Mouse (Mus musculus): Measurements from ENCODE around the gene Rhot2.

Gene Rhot2

DNA sequence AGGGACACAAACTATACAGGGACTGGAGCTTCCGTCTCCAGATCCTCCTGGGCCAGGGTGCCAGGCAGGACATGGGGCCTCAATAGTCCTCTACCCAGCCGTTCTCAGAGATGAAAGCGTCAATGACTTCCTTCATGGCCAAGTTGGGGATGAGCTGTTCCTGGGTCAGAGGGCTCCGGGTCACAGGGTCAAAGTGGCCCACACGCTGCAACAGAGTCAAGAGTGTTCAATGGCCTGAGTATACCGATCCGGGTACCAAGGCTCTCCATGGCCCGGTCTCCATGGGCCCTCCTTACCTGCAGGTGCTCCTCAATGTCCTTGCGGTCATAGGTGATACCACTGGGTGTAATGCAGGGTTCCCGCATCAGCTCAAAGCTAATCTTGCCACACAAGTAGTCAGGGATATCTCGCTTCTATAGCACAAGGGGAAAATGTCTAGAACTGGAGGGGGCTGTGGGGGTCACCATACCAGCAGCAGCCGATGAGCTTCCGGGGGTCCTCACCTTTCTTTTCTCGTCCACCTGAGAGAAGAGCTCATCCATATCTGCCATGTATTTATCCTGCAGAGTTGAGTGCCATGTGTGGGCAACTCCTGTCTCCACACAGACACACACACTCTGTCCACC lies 13.7 kb downstream of the Rhot2 start:
- intact Hi-C loops (cut with DNase I) = no loop called here

DNA sequence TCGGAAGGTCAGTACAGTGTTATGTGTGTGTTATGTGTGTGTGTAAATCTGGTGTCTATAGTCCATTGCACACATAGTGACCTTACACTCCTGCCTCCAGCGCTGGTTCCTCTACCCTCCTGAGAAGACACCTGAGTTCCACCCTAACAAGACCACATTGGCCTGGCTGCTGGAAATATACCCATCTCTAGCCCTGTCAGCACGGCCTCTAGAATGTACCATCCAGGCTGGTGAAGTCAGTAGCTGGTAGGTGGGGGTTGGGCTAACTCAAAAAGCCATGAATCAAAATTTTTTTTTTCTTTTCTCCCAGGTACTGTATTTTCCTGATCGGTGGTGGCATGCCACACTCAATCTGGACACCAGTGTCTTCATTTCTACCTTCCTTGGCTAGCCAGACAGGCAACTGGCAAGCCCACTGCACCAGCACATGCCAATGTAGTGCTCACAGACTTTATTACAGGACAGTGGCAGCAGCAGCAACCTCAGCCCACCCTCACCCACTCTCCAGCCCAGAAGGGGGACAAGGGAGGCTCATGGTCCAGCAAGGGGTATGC lies 14.4 kb downstream of the Rhot2 start:
- intact Hi-C loops (cut with DNase I) = no loop called here

DNA sequence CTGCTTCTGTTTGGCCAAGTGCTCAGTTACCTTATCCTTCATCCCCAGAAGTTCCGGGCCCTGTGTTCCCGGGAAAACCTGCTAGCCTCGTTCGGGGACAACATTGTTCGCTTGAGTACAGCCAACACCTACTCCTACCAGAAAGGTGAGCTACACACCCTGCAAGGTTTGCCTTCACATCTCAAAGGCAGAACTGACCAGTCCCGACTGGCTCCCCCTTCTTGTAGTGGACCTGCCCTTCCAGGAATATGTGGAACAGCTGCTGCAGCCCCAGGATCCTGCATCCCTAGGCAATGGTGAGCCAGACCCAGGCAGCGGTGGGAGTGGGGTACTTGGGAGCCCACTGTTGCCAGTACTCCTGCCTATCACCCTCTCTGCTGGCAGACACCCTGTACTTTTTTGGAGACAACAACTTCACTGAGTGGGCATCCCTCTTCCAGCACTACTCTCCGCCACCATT lies 15.1 kb downstream of the Rhot2 start:
- intact Hi-C loops (cut with DNase I) = no loop called here

DNA sequence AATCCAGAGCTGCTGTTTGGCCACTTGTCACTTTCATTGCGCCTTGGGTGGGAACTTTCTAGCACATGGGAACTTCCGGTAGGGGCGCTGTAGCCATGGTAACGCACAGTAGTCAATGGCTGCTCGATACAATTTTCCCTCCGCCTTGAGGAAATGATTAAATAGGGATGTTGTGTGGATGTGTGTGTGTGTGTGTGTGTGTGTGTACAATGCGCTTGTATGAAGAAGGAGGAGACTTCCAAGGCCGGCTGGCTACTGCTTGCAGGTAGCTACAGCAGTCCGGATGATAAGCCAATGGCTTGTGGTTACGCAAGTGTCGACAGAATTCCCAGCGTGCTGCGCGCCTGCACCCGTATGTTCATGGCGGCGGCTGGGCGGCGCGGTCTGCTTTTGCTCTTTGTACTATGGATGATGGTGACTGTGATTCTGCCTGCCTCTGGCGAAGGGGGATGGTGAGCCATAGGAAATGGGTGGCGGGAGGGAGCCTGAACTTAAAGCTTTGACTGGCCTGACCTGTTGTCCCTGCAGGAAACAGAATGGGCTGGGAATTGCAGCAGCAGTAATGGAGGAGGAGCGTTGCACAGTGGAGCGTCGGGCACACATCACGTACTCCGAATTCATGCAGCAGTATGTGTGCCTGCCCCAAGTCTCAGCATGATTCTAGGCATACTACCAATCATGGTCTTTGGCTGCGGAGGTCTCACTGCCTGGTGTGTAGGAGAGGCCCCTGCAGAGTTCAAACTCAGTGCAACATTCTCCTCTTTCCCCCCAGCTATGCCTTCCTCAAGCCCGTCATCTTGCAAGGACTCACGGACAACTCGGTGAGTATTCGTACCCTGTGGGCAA lies 15.7 kb downstream of the Rhot2 start, which contains the start of gene Jmjd8:
Gene Jmjd8, plus strand, starts transcription at position 156 of the 846 bp plus-strand sequence.
- intact Hi-C loops (cut with DNase I) = no loop called here

DNA sequence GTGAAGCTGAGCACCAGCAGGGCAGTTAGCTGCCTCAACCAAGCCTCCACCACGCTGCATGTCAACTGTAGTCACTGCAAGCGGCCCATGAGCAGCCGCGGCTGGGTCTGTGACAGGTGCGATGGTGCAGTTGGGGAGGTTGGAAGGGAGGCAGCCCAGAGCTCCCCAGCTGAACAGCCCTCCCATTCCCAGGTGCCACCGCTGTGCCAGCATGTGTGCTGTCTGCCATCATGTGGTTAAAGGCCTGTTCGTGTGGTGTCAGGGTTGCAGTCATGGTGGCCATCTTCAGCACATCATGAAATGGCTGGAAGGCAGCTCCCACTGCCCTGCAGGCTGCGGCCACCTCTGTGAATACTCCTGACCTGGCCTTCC lies 16.4 kb downstream of the Rhot2 start:
- intact Hi-C loops (cut with DNase I) = no loop called here

DNA sequence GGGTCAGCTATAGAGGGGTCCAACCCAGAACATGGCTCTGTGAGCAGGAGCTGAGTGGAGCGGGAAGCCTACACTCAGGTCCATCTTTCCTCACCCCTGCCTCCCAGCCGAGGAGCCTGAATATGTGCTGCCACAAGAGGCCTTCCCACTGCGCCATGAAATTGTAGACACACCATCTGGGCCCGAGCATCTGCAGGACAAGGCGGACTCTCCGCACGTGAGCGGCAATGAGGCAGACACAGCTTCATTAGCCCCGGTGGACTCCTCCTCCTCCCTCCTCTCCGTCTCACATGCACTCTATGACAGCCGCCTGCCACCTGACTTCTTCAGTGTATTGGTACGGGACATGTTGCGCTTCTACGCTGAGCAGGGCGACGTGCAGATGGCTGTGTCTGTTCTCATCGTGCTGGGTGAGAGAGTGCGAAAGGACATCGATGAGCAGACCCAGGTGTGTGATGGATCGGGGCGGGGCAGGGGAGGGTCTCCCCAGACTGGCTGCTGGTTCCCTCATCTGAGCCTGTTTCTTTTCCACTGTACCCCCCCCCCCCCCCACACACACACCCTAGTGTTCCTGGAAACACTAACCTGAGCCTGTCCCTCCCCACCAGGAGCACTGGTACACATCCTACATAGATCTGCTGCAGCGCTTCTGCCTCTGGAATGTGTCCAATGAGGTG lies 17.0 kb downstream of the Rhot2 start:
- intact Hi-C loops (cut with DNase I) = no loop called here

DNA sequence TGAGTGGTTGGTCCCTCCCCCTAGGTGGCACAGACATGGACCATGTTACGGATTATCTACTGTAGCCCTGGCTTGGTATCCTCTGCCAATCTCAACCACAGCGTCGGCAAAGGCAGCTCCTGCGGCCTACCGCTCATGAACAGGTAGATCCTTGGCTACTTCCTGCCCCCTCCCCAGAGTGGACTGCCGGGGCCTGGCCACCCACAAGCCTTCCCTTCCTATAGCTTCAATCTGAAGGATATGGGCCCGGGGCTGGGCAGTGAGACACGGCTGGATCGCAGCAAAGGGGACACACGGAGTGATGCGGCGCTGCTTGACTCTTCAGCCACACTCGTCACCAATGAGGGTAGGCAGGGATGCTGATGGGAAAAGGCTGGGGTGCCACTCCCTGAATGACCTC lies 17.6 kb downstream of the Rhot2 start:
- intact Hi-C loops (cut with DNase I) = no loop called here

DNA sequence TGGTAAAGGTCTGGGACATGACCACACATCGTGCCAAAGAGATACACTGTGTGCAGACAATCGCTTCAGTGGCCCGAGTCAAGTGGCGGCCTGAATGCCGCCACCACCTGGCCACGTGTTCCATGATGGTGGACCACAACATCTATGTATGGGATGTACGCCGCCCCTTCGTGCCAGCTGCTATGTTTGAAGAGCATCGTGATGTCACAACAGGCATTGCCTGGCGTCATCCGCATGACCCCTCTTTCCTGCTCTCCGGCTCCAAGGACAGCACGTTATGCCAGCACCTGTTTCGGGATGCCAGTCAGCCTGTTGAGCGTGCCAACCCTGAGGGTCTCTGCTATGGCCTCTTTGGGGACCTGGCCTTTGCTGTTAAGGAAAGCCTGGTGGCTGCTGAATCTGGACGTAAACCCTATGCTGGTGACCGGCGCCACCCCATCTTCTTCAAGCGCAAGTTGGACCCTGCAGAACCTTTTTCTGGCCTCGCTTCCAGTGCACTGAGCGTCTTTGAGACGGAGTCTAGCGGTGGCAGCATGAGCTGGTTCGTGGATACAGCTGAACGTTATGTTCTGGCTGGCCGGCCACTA lies 18.6 kb downstream of the Rhot2 start:
- intact Hi-C loops (cut with DNase I) = no loop called here

DNA sequence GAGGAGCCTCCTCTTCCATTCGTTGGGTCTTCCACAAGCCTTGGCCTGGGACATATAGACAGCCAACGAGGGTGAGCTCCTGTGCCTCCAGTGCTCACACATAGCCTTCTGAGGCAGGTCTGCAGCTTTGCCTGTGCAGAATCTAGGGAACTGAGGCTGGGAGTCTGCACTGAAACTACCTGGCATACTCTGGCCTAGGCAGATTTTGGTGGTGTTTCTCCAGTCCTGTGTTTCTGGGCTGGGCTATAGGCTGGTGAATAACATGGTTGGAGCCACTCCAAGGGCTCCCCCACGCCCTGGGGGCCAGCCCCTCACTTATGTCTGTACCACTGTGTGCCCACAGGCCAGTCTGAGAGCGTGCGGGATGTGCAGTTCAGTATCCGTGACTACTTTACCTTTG lies 19.3 kb downstream of the Rhot2 start:
- intact Hi-C loops (cut with DNase I) = no loop called here

DNA sequence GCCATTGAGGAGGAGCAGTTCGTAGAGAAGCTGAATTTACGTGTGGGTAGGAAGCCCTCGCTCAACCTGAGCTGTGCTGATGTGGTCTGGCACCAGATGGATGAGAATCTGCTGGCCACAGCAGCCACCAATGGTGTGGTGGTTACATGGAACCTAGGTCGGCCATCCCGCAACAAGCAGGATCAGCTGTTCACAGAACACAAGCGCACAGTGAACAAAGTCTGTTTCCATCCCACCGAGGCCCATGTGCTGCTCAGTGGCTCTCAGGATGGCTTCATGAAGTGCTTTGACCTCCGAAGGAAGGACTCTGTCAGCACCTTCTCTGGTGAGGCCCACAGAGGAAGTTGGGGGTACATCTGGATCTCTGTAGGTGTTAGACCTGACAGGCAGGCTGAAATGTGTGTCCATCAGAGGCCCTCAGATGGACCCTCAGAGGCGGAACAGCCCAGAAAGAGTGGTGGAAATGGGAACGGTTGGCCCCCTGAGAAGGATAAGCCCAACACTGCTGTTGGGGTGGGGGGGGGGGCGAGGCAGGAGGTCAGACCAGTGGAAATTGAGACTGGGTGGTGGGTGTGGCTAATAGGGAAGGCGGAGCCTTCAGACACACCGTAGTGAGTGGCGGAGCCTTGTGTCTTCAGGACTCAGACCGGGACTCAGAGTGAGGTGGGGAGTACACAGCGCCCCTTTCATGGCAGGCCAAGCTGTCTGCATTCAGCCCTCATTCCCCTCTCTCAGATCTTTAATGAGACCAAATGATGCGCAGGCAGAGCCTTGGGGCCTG lies 20.1 kb downstream of the Rhot2 start:
- intact Hi-C loops (cut with DNase I) = no loop called here

DNA sequence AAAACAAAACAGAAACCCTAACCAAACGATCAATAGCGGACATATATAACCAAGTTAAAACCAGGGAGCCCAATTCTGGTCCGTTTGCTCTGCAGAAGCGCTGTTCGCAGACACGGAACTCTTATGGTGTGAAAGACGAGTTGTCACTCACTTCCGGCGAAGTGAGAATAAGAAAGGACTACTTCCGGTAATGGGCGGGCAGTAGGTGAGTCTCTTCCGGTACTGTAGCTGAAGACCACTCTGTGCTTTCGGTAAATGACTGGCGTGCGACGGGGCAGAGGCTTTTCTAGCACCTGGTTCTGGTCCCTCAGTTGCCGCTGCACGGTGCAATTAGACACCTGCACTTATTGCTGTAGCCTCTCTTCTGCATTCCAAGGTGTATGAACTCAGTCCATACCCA lies 21.2 kb downstream of the Rhot2 start, which contains the start of gene Wdr24:
Gene Wdr24, plus strand, starts transcription at position 176 of the 400 bp plus-strand sequence.
- intact Hi-C loops (cut with DNase I) = no loop called here

DNA sequence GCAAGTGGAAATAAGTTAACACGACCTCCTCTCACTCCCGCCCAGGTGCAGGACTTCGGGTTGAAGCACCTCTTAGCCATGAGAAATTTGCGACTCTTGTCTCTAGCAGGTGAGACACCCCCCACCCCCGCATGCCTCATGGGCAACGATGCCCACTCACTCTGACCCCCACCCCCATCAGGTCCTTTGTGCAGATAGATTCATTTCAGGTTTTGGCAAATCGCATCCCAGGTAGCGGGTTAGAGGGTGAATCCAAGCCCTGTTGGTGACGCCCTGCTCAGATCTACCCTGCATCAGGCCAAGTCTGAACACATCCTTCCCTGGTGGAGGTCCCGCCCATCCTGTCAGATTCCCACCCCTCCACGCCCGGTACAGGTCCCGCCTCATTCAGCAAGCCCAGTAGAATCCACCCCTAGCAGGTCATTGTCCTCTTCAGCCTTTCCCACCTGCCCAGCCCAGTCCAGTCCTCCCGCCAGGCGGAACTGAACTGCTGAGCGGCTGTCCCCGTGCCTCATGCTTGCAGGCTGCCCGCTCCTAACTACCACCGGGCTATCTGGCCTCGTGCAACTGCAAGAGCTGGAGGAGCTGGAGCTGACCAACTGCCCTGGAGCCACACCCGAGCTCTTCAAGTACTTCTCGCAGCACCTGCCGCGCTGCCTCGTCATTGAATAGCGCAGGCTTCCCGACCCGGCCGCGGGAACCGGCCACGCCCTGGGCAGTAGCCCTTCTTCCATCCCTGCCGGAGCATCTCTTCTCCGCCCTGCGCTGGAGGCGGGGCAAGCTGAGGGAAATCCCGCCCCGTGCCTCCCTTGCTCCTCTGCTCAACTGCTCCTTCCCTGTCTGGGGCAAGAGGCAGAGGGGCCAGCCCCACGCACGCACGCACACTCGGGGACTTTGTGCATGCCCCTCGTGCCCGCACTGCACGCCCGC lies 25.5 kb downstream of the Rhot2 start:
- intact Hi-C loops (cut with DNase I) = no loop called here

DNA sequence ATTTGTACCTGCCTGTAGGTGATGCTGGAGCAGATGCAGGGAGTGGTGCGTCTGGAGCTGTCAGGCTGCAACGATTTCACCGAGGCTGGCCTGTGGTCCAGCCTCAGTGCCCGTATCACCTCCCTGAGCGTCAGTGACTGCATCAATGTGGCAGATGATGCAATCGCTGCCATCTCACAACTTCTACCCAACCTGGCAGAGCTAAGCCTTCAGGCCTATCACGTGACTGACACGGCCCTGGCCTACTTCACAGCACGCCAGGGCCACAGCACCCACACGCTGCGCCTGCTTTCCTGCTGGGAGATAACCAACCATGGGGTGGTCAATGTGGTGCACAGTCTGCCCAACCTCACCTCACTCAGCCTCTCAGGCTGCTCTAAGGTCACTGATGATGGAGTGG lies 27.0 kb downstream of the Rhot2 start:
- intact Hi-C loops (cut with DNase I) = no loop called here

DNA sequence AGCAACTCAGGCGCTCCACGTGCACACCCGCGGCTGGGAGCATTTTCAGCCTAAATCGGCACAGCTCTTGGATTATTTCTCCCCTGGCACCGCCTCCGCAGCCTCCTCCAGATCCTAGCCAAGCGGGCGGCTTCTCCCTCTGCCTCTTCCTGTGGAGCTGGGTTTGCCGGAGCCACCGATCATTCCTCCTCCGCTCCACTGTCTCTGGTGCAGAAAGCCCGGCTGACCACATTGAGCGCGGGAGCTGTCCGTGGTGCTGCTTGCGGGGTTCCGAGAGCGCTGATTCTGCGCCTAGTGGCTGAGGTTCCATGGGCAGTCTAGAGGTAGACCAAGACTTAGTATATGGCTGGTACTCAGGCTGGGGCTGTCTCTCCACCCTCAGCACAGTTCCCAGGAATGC lies 31.2 kb downstream of the Rhot2 start:
- intact Hi-C loops (cut with DNase I) = no loop called here

DNA sequence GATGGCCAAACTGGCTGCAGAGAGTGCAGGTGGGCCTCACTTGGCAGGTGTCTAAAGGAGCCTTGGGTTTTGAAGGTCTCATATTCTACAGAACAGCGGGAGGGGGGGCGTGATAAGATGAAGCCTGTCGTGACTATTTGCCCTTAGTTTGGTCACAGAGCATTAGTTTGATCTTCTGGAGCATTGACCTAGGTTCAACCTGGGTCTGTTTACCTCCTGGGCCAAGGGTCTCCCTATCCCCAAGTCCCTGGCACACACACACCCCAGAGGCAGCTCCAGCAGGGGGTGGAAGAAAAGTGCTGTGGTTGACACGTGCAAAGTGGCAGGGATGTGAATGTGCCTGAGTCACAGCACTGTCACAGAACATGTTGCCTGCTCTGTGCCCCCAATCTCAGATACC lies 33.8 kb downstream of the Rhot2 start:
- intact Hi-C loops (cut with DNase I) = no loop called here

DNA sequence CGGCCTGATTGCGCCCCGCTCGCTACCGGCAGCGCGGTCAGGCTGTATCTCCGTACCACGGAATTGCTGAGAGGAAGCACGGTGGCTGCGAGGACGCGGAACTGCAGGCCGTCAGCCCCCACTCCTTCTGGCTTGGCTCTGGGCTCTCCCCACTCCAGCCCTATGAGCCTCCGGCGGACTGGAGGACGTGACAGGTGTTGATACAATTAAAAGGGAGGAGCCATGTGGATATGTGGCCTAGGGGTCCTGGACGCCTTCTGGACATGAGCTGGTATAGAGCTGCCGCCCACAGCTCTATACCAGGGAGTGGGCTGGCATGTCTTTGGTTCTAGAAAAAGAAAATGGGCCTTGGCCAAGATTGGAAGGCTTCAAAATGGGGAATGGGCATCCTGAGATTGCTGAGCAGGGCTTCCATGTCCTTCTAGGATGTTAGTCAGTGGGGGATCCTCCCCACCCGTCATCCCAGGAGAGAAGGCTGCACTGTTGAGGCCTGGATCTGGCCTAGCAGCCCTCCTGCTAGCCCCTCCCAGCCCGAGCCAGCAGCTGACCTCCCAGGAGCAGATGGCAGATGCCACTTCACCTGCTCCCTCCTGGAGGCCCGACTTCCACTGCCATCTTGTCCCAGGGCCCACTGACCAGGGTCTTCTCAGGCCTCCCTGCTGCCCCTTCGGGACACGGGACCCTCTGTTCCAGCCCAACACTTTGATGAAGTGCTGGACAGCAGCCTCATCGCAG lies 34.9 kb downstream of the Rhot2 start:
- intact Hi-C loops (cut with DNase I) = no loop called here

DNA sequence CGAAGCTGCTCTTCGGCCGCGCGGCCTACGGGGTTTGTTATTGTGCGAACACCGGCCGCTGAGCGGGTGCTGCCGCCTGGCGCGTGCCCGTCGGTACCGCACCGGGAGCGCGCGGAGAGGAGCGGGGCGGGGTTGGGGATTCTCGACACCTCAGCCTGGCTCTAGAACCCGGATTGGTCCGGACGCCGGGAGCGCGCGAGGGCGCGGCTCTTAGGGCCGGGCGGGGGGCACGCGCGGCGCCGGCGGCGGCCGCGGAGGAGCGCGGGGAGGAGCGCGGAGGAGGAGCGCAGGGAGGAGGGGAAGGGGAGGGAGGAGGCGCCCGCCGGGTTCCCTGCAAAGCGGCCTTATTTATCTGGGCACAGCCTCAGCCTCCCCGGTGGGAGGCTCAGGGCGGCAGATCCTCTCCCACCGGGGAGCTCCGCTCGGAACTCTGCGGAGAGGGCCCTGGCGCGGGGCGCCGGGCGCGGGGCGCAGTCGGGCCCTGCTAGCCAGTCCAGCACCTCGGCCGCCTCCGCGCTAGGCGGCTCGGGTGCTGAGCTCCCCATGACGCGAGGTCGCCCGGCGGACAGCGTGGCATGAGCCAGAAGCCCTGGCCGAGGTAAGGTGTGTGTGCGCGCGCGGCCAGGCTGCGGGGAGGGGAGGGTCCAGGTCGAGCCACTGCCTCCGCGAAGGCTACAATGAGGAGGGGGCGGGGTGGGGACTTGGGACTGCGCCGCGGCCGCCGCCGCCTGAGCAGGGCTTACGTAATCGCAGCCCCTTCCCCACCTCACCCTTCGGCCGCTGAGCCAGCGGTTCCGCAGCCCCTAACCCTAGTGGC lies 35.7 kb downstream of the Rhot2 start, which contains the start of gene Fbxl16:
Gene Fbxl16, plus strand, starts transcription at position 297 of the 817 bp plus-strand sequence.
- intact Hi-C loops (cut with DNase I) = no loop called here

DNA sequence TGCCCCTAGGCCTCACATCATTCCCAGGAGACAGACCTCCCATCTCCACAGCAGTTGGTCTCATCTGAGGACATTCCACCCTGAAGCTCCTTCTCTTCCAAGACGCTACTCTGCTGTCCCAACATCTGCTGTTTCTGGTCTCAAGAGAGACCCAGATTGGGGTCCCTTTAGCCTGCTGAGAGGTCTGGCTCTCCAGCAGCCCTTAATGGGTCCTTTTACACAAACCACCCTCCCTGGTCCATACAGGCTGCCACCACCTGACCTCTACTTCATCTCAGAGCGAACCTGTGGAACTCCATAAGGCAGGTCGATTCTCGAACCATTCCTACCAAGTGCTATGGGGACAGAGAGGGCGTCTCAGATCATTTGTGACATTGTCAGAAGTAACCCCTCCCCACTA lies 36.6 kb downstream of the Rhot2 start:
- intact Hi-C loops (cut with DNase I) = no loop called here
